Mouse (Mus musculus): ENCODE measurements around the gene Rcan3.

- TF ChIP-seq FLI1 (IDR thresholded peaks at IDR 0.05; ENCODE audit: low read length) (no peak), GATA1 (IDR thresholded peaks at IDR 0.05; ENCODE audit: borderline replicate concordance, low read length) (no peak)
Observed at GRCm38 (mm10) chr4:135391014-135391413, 42.6 kb downstream of the Rcan3 start.

Measured in megakaryocyte, embryonic 14.5 days (primary cell).